Comparison of ENCODE assay signal across 19 mouse cellular contexts in genomic region chr17:86212204-86212603, GRCm38 (mm10). TPM values are rescaled to one million over a fixed set of nuclear protein-coding genes. Genes with fewer than 3 reads are reported as not detected.
DNase-seq lines count a peak whose midpoint lies in the region; TF ChIP-seq lines count a peak whose summit lies in the region.
"Had no signal": no experiment of that assay in that cellular context is flagged by ENCODE, and none has a peak within 500 bp of the region (broad histone marks: within the 10 kb centered on the region; RNA-seq: fewer than 3 reads in every experiment).

No protein-coding gene starts in this region.

- peaks cover 44% of the 10 kb centered on the region for H3K4me1 ChIP-seq in cerebellum, adult 2 months (ENCODE audit: control insufficient read depth, insufficient read depth, low read length)
- H3K4me1 ChIP-seq: embryonic facial prominence, embryonic 15.5 days; hindbrain, embryonic 12.5 days had no signal

- no peak for TF ChIP-seq POLR2A in cerebellum, adult 2 months (IDR thresholded peaks at IDR 0.05; ENCODE audit: borderline replicate concordance, insufficient read depth, low read length)

- 0 out of 2 replicates have a peak, but pooled peaks cover 1% of the 10 kb centered on the region for H3K27me3 ChIP-seq in cerebellum, adult 2 months (ENCODE audit: control insufficient read depth, insufficient read depth, low read length)
- H3K27me3 ChIP-seq: embryonic facial prominence, embryonic 12.5 days; embryonic facial prominence, embryonic 15.5 days; heart, embryonic 13.5 days; hindbrain, embryonic 12.5 days; hindbrain, embryonic 15.5 days had no signal

- peak; percentile 63 to 74 for DNase-seq in cerebellum, adult 2 months
- no peak for DNase-seq in cerebellum, postnatal 4 days (ENCODE audit: low spot score in 2 of 2)
- DNase-seq in brain, adult 2 months (ENCODE audit: low read depth, low spot score), result peak; percentile 72
- DNase-seq in cerebellum, adult 9-11 months, result peak; percentile 73
- no peak for DNase-seq in ovary, postnatal 14 days (ENCODE audit: low spot score)
- no peak for DNase-seq in heart, postnatal 14 days
- DNase-seq: adrenal gland, adult 2 months; adrenal gland, postnatal 14 days; forebrain, postnatal 0 days; gastrocnemius, postnatal 10 days; gastrocnemius, postnatal 36 days; heart, adult 2 months; kidney, adult 2 months had no signal

- intact Hi-C loops in heart, postnatal 14 days (cut with DNase I), result no loop called here

- no peak overlapping the region for H3K4me3 ChIP-seq in cerebellum, adult 2 months (replicated peaks; ENCODE audit: insufficient read depth, low read depth, low read length)
- H3K4me3 ChIP-seq: embryonic facial prominence, embryonic 12.5 days; embryonic facial prominence, embryonic 15.5 days; heart, adult 2 months; heart, embryonic 10.5 days; heart, embryonic 13.5 days; hindbrain, embryonic 12.5 days; hindbrain, embryonic 15.5 days had no signal

- 25% methylated on average over 3 of the region's 3 CpGs for WGBS in cerebellum, adult 2 months

- no peak overlapping the region for H3K27ac ChIP-seq in cerebellum, adult 2 months (ENCODE audit: insufficient read depth, low read length)
- H3K27ac ChIP-seq: embryonic facial prominence, embryonic 12.5 days; embryonic facial prominence, embryonic 15.5 days; heart, adult 2 months; heart, embryonic 10.5 days; heart, embryonic 13.5 days; hindbrain, embryonic 12.5 days; hindbrain, embryonic 15.5 days had no signal

- no peak for TF ChIP-seq CTCF in cerebellum, adult 2 months (IDR thresholded peaks at IDR 0.05; ENCODE audit: borderline replicate concordance, insufficient read depth, low read depth, low read length)

RNA-seq across cellular contexts. Expression of gene Prkce, which starts 44.6 kb away (rescaled TPM):
- 53.7 and 53.8 TPM in 2 replicates for polyA plus RNA-seq in cerebellum, adult 2 months (2012; rRNA removed)
- 10 to 100 TPM; 28.7 to 29.1 TPM for total RNA-seq in heart, postnatal 14 days (2021)

Comparison
In these comparisons a context has a peak if more than half of its experiments do, and no peak if none do; other contexts are left out.
1. DNase-seq: peak in cerebellum, adult 2 months (2 of 2), brain, adult 2 months (single experiment) and cerebellum, adult 9-11 months (single experiment); none in cerebellum, postnatal 4 days (0 of 2), ovary, postnatal 14 days (single experiment) and heart, postnatal 14 days (0 of 2).